Mouse (Mus musculus): ENCODE measurements around the gene Kirrel. TPM values are rescaled to one million over a fixed set of nuclear protein-coding genes. Genes with fewer than 3 reads are reported as not detected.
A peak's percentile ranks its signal among the peaks of the same experiment; 100 is the strongest.

Kirrel gene
- 4.1 and 4.5 TPM in 2 replicates for polyA plus RNA-seq (2015; fragmentation: Nextera tagmentation; extraction: Ambion mirVana)

DNA sequence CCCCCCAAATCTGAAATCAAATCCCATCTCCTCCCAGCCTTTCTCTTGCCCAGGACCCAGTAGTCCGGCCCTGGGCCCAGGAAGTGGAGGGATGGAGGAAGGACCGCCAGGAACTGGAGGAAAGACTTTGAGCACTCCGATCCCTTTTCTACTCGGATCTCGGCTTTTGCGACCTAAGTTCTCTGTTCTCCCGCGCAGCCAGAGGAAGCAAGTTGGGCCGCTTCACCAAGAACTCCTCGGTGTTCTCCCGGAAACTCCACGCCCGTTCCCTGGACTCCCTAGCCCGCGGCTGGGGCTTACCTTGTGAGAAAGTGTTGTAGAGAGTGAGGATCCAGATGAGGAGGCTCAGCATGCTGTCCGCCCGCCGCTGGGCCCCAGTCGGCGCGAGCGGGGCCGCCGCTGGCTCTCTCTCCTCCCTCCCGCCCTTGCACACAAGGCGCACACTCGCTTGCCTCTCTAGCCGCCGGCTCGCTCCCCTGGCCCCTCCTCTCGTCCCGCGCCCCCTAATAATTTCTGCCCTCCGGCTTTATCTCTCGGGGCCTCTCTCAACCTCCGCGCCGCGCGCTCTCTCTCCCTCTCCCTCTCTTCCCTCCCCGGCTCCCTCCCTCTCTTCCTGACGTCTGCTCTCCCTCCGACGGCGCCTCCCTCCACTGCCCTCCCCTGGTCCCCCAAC lies at the start of gene Kirrel:
Kirrel (minus strand) TSS at position 652 of the 673 bp plus-strand sequence.
- no peaks in the 10 kb centered on the region for H3K36me3 ChIP-seq (ENCODE audit: control insufficient read depth, insufficient read depth, low read length)
- TF ChIP-seq EP300 (optimal IDR thresholded peaks at IDR 0.05) = no peak
- TF ChIP-seq CTCF (IDR thresholded peaks at IDR 0.05; ENCODE audit: low read depth) = peak; percentile 67
- 0 out of 2 replicates have a peak, but pooled peaks cover 3% of the 10 kb centered on the region for H3K4me1 ChIP-seq (replicated peaks; ENCODE audit: control insufficient read depth, insufficient read depth)
- DNase-seq (ENCODE audit: low spot score) = peak; percentile 82
- WGBS = under 1% methylated on average over 44 of the region's 45 CpGs
- H3K9ac ChIP-seq (ENCODE audit: low read length) = peak within 1 kb of the TSS; percentile 79
- H3K4me2 ChIP-seq (replicated peaks; ENCODE audit: low read depth) = peak within 1 kb of the TSS; percentile 73
- no peaks in the 10 kb centered on the region for H3K27me3 ChIP-seq (ENCODE audit: control insufficient read depth, insufficient read depth, low read length)
- H3K4me3 ChIP-seq (ENCODE audit: low read depth, low read length) = peak within 1 kb of the TSS; percentile 53
- H3K9me3 ChIP-seq (ENCODE audit: control insufficient read depth, low read length) = no peaks in the 10 kb centered on the region
- peak within 1 kb of the TSS; percentile 88 for H3K27ac ChIP-seq (replicated peaks)
- peak; percentile 91 for ATAC-seq (ENCODE audit: low FRiP score, low TSS enrichment)

DNA sequence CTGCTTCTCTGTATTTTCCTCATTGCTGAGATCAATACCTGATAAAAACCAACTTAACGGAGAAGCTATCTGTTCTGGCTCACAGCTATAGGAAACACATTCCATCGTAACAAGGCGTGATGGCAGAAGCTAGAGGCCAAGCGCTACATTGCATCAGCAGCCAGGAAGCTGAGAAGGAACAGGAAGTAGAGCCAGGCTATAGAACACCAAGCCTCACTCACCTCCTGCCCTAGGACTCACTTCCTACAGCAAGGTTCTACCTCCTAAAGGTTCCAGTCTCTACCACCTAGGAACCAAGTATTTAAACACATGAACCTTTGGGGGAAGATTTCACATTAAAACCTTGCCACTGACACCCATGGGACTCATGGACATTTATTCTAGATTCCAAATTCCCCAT lies 49.1 kb upstream of the Kirrel start:
- H3K9ac ChIP-seq (ENCODE audit: low read length) = no peak overlapping the region
- no peak overlapping the region for H3K4me2 ChIP-seq (replicated peaks; ENCODE audit: low read depth)
- no peaks in the 10 kb centered on the region for H3K4me1 ChIP-seq (replicated peaks; ENCODE audit: control insufficient read depth, insufficient read depth)
- no peak overlapping the region for H3K4me3 ChIP-seq (ENCODE audit: low read depth, low read length)
- 68% methylated on average over 4 of the region's 4 CpGs for WGBS
- H3K27me3 ChIP-seq (ENCODE audit: control insufficient read depth, insufficient read depth, low read length) = no peaks in the 10 kb centered on the region
- H3K36me3 ChIP-seq (ENCODE audit: control insufficient read depth, insufficient read depth, low read length) = no peaks in the 10 kb centered on the region
- H3K9me3 ChIP-seq (ENCODE audit: control insufficient read depth, low read length) = no peaks in the 10 kb centered on the region
- DNase-seq (ENCODE audit: low spot score) (no peak), ATAC-seq (ENCODE audit: low FRiP score, low TSS enrichment) (no peak)
- TF ChIP-seq CTCF (IDR thresholded peaks at IDR 0.05; ENCODE audit: low read depth) = no peak
- no peak for TF ChIP-seq EP300 (optimal IDR thresholded peaks at IDR 0.05)
- no peak overlapping the region for H3K27ac ChIP-seq (replicated peaks)

- no peak for ATAC-seq (ENCODE audit: low FRiP score, low TSS enrichment)
- H3K36me3 ChIP-seq (ENCODE audit: control insufficient read depth, insufficient read depth, low read length) = no peaks in the 10 kb centered on the region
- H3K27ac ChIP-seq (replicated peaks) = no peak overlapping the region
- H3K4me3 ChIP-seq (ENCODE audit: low read depth, low read length) = no peak overlapping the region
- no peaks in the 10 kb centered on the region for H3K4me1 ChIP-seq (replicated peaks; ENCODE audit: control insufficient read depth, insufficient read depth)
- H3K27me3 ChIP-seq (ENCODE audit: control insufficient read depth, insufficient read depth, low read length) = no peaks in the 10 kb centered on the region
- no peak overlapping the region for H3K4me2 ChIP-seq (replicated peaks; ENCODE audit: low read depth)
- no peak for DNase-seq (ENCODE audit: low spot score)
- H3K9ac ChIP-seq (ENCODE audit: low read length) = no peak overlapping the region
- 58% methylated on average over 5 of the region's 5 CpGs for WGBS
- TF ChIP-seq EP300 (optimal IDR thresholded peaks at IDR 0.05) (no peak), CTCF (IDR thresholded peaks at IDR 0.05; ENCODE audit: low read depth) (no peak)
- H3K9me3 ChIP-seq (ENCODE audit: control insufficient read depth, low read length) = no peaks in the 10 kb centered on the region
Observed at GRCm38 (mm10) chr3:87222346-87222745, 47.8 kb upstream of the Kirrel start.

GRCm38 (mm10) chr3:87215176-87215575 lies 40.6 kb upstream of the Kirrel start:
- H3K9ac ChIP-seq (ENCODE audit: low read length) = no peak overlapping the region
- no peak overlapping the region for H3K4me2 ChIP-seq (replicated peaks; ENCODE audit: low read depth)
- WGBS = 71% methylated on average over 11 of the region's 11 CpGs
- no peaks in the 10 kb centered on the region for H3K36me3 ChIP-seq (ENCODE audit: control insufficient read depth, insufficient read depth, low read length)
- ATAC-seq (ENCODE audit: low FRiP score, low TSS enrichment) = no peak
- no peaks in the 10 kb centered on the region for H3K9me3 ChIP-seq (ENCODE audit: control insufficient read depth, low read length)
- H3K4me1 ChIP-seq (replicated peaks; ENCODE audit: control insufficient read depth, insufficient read depth) = no peaks in the 10 kb centered on the region
- no peak for DNase-seq (ENCODE audit: low spot score)
- H3K27ac ChIP-seq (replicated peaks) = no peak overlapping the region
- no peaks in the 10 kb centered on the region for H3K27me3 ChIP-seq (ENCODE audit: control insufficient read depth, insufficient read depth, low read length)
- H3K4me3 ChIP-seq (ENCODE audit: low read depth, low read length) = no peak overlapping the region
- TF ChIP-seq CTCF (IDR thresholded peaks at IDR 0.05; ENCODE audit: low read depth) (no peak), EP300 (optimal IDR thresholded peaks at IDR 0.05) (no peak)

- Histone ChIP-seq H3K9ac (ENCODE audit: low read length) (no peak overlapping the region), H3K9me3 (ENCODE audit: control insufficient read depth, low read length) (no peaks in the 10 kb centered on the region), H3K36me3 (ENCODE audit: control insufficient read depth, insufficient read depth, low read length) (no peaks in the 10 kb centered on the region), H3K27ac (replicated peaks) (no peak overlapping the region), H3K4me3 (ENCODE audit: low read depth, low read length) (no peak overlapping the region), H3K27me3 (ENCODE audit: control insufficient read depth, insufficient read depth, low read length) (no peaks in the 10 kb centered on the region), H3K4me1 (replicated peaks; ENCODE audit: control insufficient read depth, insufficient read depth) (no peaks in the 10 kb centered on the region), H3K4me2 (replicated peaks; ENCODE audit: low read depth) (no peak overlapping the region)
- TF ChIP-seq EP300 (optimal IDR thresholded peaks at IDR 0.05) (no peak), CTCF (IDR thresholded peaks at IDR 0.05; ENCODE audit: low read depth) (no peak)
- no peak for ATAC-seq (ENCODE audit: low FRiP score, low TSS enrichment)
- WGBS = 75% methylated on average over 19 of the region's 19 CpGs
- DNase-seq (ENCODE audit: low spot score) = no peak
Observed at GRCm38 (mm10) chr3:87214221-87214864, 39.8 kb upstream of the Kirrel start.

All from stomach, postnatal 0 days (tissue).